Mouse (Mus musculus): ENCODE measurements around the gene Dnajc5.

DNA sequence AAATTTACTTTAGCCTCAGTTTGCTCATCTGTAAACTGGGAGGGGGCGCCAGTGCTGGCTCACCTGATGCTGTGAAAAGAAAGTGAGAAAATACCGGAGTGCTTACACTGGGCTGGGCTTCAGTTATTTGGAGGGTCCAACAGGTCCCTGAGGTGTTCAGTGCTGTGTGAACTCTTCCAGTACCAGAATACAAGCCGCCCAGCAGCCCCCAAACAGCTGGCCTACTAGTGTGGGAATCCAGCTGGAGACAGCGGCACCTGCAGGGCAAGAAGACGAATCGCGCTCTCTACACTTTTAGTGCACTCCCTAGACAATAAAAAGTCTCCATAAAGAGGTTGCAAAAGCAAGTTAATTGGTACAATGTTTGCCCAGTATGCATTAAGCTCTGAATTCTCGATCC lies 24.0 kb upstream of the Dnajc5 start:
- TF ChIP-seq CTCF (IDR thresholded peaks at IDR 0.05; ENCODE audit: borderline replicate concordance, extremely low read depth, insufficient read depth, insufficient read length) (peak; percentile 58; the same call in 1 of the 2 replicates), POLR2A (IDR thresholded peaks at IDR 0.05; ENCODE audit: borderline replicate concordance, extremely low read depth, insufficient read depth, insufficient read length, poor library complexity, severe bottlenecking) (no peak)

Data from brain, embryonic 14.5 days (tissue).